Mouse (Mus musculus) MEL (cell line): ENCODE results near the gene Gpat2. TPM values are rescaled to one million over a fixed set of nuclear protein-coding genes. Genes with fewer than 3 reads are reported as not detected.

Experiments
- DNase-seq: peaks from one replicate; pipeline ENCODE4 v3.0.0; 2011; ENCODE audit warnings: low read depth, low spot score
- H3K27ac ChIP-seq: 2 replicates; pipeline ENCODE4 v1.5.1; 2012; ENCODE audit warnings: low read depth, mild to moderate bottlenecking, control low read depth, low read length, moderate library complexity; ENCODE audit not compliant: control insufficient read depth
- H3K27me3 ChIP-seq, 2 experiments: fragments of 150-350 bp in 1 of 2; sonication (generic) in 1 of 2; 2 replicates each; pipeline ENCODE4 v1.6.1; 2012; ENCODE audit warnings: low read length in 2 of 2, mild to moderate bottlenecking in 2 of 2, improper control_type of control experiment in 1 of 2, moderate library complexity in 1 of 2; ENCODE audit not compliant: insufficient read depth in 2 of 2, control insufficient read depth in 1 of 2
- H3K36me3 ChIP-seq, 2 experiments: 2 replicates each; pipeline ENCODE4 v1.6.1; 2012 to 2014; ENCODE audit warnings: low read length in 2 of 2, improper control_type of control experiment in 1 of 2, inconsistent platforms in 1 of 2, mild to moderate bottlenecking in 1 of 2; ENCODE audit not compliant: insufficient read depth in 2 of 2, control insufficient read depth in 1 of 2
- H3K4me1 ChIP-seq, 2 experiments: fragments of 150-350 bp in 1 of 2; sonication (generic) in 1 of 2; 2 replicates each; pipeline ENCODE4 v1.6.1; 2012; ENCODE audit warnings: low read length in 2 of 2, improper control_type of control experiment in 1 of 2, mild to moderate bottlenecking in 1 of 2; ENCODE audit not compliant: insufficient read depth in 2 of 2, control insufficient read depth in 1 of 2
- H3K4me3 ChIP-seq, 2 experiments: fragments of 150-350 bp in 1 of 2; sonication (generic) in 1 of 2; 2 replicates each; pipeline ENCODE4 v1.5.1; 2012; ENCODE audit warnings: low read depth in 2 of 2, low read length in 2 of 2, mild to moderate bottlenecking in 2 of 2, moderate library complexity in 2 of 2, control low read depth in 1 of 2, improper control_type of control experiment in 1 of 2; ENCODE audit not compliant: control insufficient read depth in 1 of 2, insufficient read depth in 1 of 2
- H3K79me2 ChIP-seq: 2 replicates; pipeline ENCODE4 v1.6.1; 2012; ENCODE audit warnings: mild to moderate bottlenecking, low read length, moderate library complexity; ENCODE audit not compliant: control insufficient read depth, poor library complexity, insufficient read depth
- H3K9ac ChIP-seq: 2 replicates; pipeline ENCODE4 v1.6.1; 2012; ENCODE audit warnings: low read depth, mild to moderate bottlenecking, control low read depth, low read length, moderate library complexity; ENCODE audit not compliant: control insufficient read depth, poor library complexity, severe bottlenecking
- H3K9me3 ChIP-seq: fragments of 150-350 bp; sonication (generic); replicated peaks from 2 replicates; pipeline ENCODE4 v1.6.1; 2012; ENCODE audit warnings: mild to moderate bottlenecking, low read length, improper control_type of control experiment, moderate library complexity; ENCODE audit not compliant: insufficient read depth
- BHLHE40 ChIP-seq: IDR thresholded peaks from 2 replicates; pipeline ENCODE4 v1.6.1; 2012; ENCODE audit warnings: low read depth, mild to moderate bottlenecking, inconsistent platforms, low read length, improper control_type of control experiment, borderline replicate concordance
- E2F4 ChIP-seq: IDR thresholded peaks from 2 replicates; pipeline ENCODE4 v1.6.1; 2011; ENCODE audit warnings: low read depth, low read length, improper control_type of control experiment, borderline replicate concordance
- ELF1 ChIP-seq: IDR thresholded peaks from 2 replicates; pipeline ENCODE4 v1.6.1; 2014; ENCODE audit warnings: low read depth, mild to moderate bottlenecking, inconsistent platforms, low read length, improper control_type of control experiment, moderate library complexity
- EP300 ChIP-seq, 2 experiments: IDR thresholded peaks; 2 replicates each; pipeline ENCODE4 v1.6.1; 2011; ENCODE audit warnings: improper control_type of control experiment in 2 of 2, low read length in 2 of 2, low read depth in 1 of 2, mild to moderate bottlenecking in 1 of 2
- ETS1 ChIP-seq: IDR thresholded peaks from 2 replicates; pipeline ENCODE4 v1.6.1; 2012; ENCODE audit warnings: low read depth, mild to moderate bottlenecking, inconsistent platforms, low read length, improper control_type of control experiment, moderate library complexity
- GATA1 ChIP-seq: IDR thresholded peaks from 2 replicates; pipeline ENCODE4 v1.6.1; 2011; ENCODE audit warnings: low read depth, low read length, improper control_type of control experiment
- MAFK ChIP-seq: IDR thresholded peaks from 2 replicates; pipeline ENCODE4 v1.6.1; 2011; ENCODE audit warnings: low read depth, mild to moderate bottlenecking, low read length, improper control_type of control experiment, borderline replicate concordance
- MEF2A ChIP-seq: IDR thresholded peaks from 2 replicates; pipeline ENCODE4 v1.6.1; 2014; ENCODE audit warnings: low read depth, mild to moderate bottlenecking, inconsistent platforms, low read length, improper control_type of control experiment; ENCODE audit not compliant: poor library complexity, insufficient replicate concordance, severe bottlenecking; ENCODE audit errors: extremely low read depth
- MYC ChIP-seq: IDR thresholded peaks from 2 replicates; pipeline ENCODE4 v1.6.1; 2011; ENCODE audit warnings: low read depth, mild to moderate bottlenecking, low read length, improper control_type of control experiment, moderate library complexity
- NRF1 ChIP-seq: IDR thresholded peaks from 2 replicates; pipeline ENCODE4 v1.6.1; 2014; ENCODE audit warnings: low read depth, mild to moderate bottlenecking, inconsistent platforms, low read length, improper control_type of control experiment, moderate library complexity; ENCODE audit not compliant: poor library complexity, insufficient read depth, severe bottlenecking
- POLR2A ChIP-seq, 2 experiments: IDR thresholded peaks; 2 replicates each; pipeline ENCODE4 v1.6.1; 2011 to 2012; ENCODE audit warnings: low read length in 2 of 2, mild to moderate bottlenecking in 2 of 2, control low read depth in 1 of 2, improper control_type of control experiment in 1 of 2, low read depth in 1 of 2, moderate library complexity in 1 of 2; ENCODE audit not compliant: control insufficient read depth in 1 of 2, insufficient read depth in 1 of 2, poor library complexity in 1 of 2
- POLR2AphosphoS2 ChIP-seq: IDR thresholded peaks from 2 replicates; pipeline ENCODE4 v1.6.1; 2011; ENCODE audit warnings: low read length, improper control_type of control experiment
- RAD21 ChIP-seq: IDR thresholded peaks from 2 replicates; pipeline ENCODE4 v1.6.1; 2011; ENCODE audit warnings: mild to moderate bottlenecking, low read depth, low read length, improper control_type of control experiment
- SIN3A ChIP-seq: IDR thresholded peaks from 2 replicates; pipeline ENCODE4 v1.6.1; 2012; ENCODE audit warnings: low read length, improper control_type of control experiment, inconsistent platforms
- TBP ChIP-seq: IDR thresholded peaks from 2 replicates; pipeline ENCODE4 v1.8.0; 2011; ENCODE audit warnings: low read depth, low read length, improper control_type of control experiment
- USF2 ChIP-seq, 2 experiments: IDR thresholded peaks; 2 replicates each; pipeline ENCODE4 v1.6.1; 2011 to 2012; ENCODE audit warnings: improper control_type of control experiment in 2 of 2, low read length in 2 of 2, borderline replicate concordance in 1 of 2, inconsistent platforms in 1 of 2, low read depth in 1 of 2, mild to moderate bottlenecking in 1 of 2; ENCODE audit not compliant: insufficient read depth in 1 of 2
- ZKSCAN1 ChIP-seq: IDR thresholded peaks from 2 replicates; pipeline ENCODE4 v1.6.1; 2012; ENCODE audit warnings: low read depth, mild to moderate bottlenecking, inconsistent platforms, low read length, improper control_type of control experiment, moderate library complexity
- ZMIZ1 ChIP-seq: IDR thresholded peaks from 2 replicates; pipeline ENCODE4 v1.6.1; 2012; ENCODE audit warnings: low read depth, mild to moderate bottlenecking, inconsistent platforms, low read length, improper control_type of control experiment, moderate library complexity
- ZNF384 ChIP-seq: IDR thresholded peaks from 2 replicates; pipeline ENCODE4 v1.6.1; 2012; ENCODE audit warnings: low read depth, mild to moderate bottlenecking, inconsistent platforms, low read length, improper control_type of control experiment
- polyA plus RNA-seq, 2 experiments: library from polyadenylated mRNA; stranded (reverse) in 1 of 2; unstranded in 1 of 2; fragments of >175 nt in 1 of 2; fragments of >200 nt in 1 of 2; gene quantifications; 2 replicates each; pipeline versions ENCODE4 v1.2.1 to v1.2.4; 2012; ENCODE audit warnings: low replicate concordance in 2 of 2, low read depth in 1 of 2; ENCODE audit not compliant: insufficient read length in 2 of 2, insufficient read depth in 1 of 2, missing spikeins in 1 of 2
- total RNA-seq: library from RNA; depleted of rRNA; stranded (reverse); fragments of 300-350 nt; gene quantifications from 2 replicates; pipeline ENCODE4 v1.2.3, GENCODE M21; 2012

The Gpat2 gene
- total and polyA plus RNA-seq, 3 experiments: 0.07 TPM; not detected in 2

DNA sequence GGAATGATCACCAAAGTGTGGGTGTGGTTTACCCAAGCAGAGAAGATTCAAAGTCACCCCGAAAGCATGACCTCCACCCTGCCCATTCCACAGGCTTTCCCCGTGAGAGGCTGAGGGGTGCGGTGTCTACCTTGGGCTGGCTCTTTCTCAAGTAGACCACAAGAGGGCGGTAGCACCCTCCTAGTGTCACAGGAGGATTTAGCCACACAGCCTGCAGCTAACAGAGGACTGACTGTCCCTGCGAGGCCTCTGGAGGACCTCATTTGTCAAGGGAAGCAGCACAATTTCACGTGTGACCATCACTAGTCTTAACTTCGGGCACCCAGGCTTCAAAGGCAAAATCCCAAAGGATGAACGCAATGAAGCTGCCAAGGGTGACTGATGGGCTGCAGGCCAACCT, 37.3 kb downstream of the Gpat2 start (continued):
- TF ChIP-seq BHLHE40: no peak
- TF ChIP-seq MYC: no peak
- TF ChIP-seq SIN3A: no peak
- TF ChIP-seq ZNF384: no peak
- TF ChIP-seq POLR2AphosphoS2: no peak

GRCm38 (mm10) chr2:127470183-127470582, 45.2 kb downstream of the Gpat2 start:
- Histone ChIP-seq H3K79me2 (no peaks in the 10 kb centered on the region), H3K9me3 (no peaks in the 10 kb centered on the region), H3K4me1 (no peaks in the 10 kb centered on the region), H3K4me3 (no peak overlapping the region), H3K27ac (no peak overlapping the region), H3K9ac (no peak overlapping the region), H3K36me3 (no peaks in the 10 kb centered on the region), H3K27me3 (peaks cover 0 to 2% of the 10 kb centered on the region in 2 experiments; a peak in 1 of 4 replicates)
- TF ChIP-seq ZMIZ1: no peak
- no peak for TF ChIP-seq ZNF384
- no peak for TF ChIP-seq MAFK
- no peak for TF ChIP-seq POLR2A (IDR thresholded peaks at IDR 0.05; ENCODE audit: control insufficient read depth in 1 of 2, insufficient read depth in 1 of 2, low read depth in 1 of 2, low read length in 2 of 2, poor library complexity in 1 of 2)
- no peak for TF ChIP-seq E2F4
- no peak for TF ChIP-seq ETS1
- TF ChIP-seq MYC: no peak
- TF ChIP-seq POLR2AphosphoS2: no peak
- TF ChIP-seq MEF2A: no peak
- TF ChIP-seq GATA1: no peak
- no peak for TF ChIP-seq NRF1
- TF ChIP-seq USF2 (IDR thresholded peaks at IDR 0.05; ENCODE audit: borderline replicate concordance in 1 of 2, insufficient read depth in 1 of 2, low read depth in 1 of 2, low read length in 2 of 2): no peak
- TF ChIP-seq ELF1: no peak
- TF ChIP-seq EP300 (IDR thresholded peaks at IDR 0.05; ENCODE audit: low read depth in 1 of 2, low read length in 2 of 2): no peak
- DNase-seq: no peak

- H3K9ac ChIP-seq: no peak overlapping the region
- H3K27me3 ChIP-seq: peaks cover 0 to 2% of the 10 kb centered on the region in 2 experiments; a peak in 1 of 4 replicates
- H3K4me1 ChIP-seq: no peaks in the 10 kb centered on the region
- no peaks in the 10 kb centered on the region for H3K36me3 ChIP-seq
- TF ChIP-seq BHLHE40 (no peak), ZKSCAN1 (no peak), RAD21 (no peak), TBP (no peak), POLR2AphosphoS2 (no peak)
- H3K4me3 ChIP-seq: no peak overlapping the region
- no peaks in the 10 kb centered on the region for H3K9me3 ChIP-seq
- no peak for DNase-seq
- H3K79me2 ChIP-seq: no peaks in the 10 kb centered on the region
- H3K27ac ChIP-seq: no peak overlapping the region
Observed at GRCm38 (mm10) chr2:127470661-127471060, 45.7 kb downstream of the Gpat2 start.
